Mouse (Mus musculus) skeletal muscle tissue, adult 2 months (tissue): Measurements from ENCODE around the gene Lyrm4.
A peak's percentile ranks its signal among the peaks of the same experiment; 100 is the strongest.

ENCODE experiments used
- DNase-seq: peaks from one replicate; pipeline ENCODE4 v3.0.0-alpha.2; 2012; ENCODE audit warnings: low read depth, low spot score

Gene Lyrm4

DNA sequence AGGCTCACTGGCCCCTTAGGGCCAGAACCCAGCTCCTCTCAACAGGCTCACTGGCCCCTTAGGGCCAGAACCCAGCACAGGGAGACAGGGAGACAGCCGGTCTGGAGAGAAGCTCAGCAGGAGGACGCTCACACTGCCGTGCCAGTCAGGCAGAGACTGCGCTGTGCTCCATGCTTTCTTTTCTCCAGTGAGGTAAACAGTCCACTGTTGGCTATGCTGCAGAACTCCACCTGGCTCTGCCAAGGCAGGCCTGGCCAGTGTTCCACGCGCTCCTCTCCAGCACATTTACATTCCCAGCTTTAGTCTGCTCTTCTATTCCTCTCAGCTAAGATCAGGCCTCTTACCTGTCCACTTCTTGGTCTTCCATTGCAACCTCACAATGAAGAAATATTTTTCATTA lies 11.7 kb downstream of the Lyrm4 start:
- DNase-seq: peak; percentile 10

DNA sequence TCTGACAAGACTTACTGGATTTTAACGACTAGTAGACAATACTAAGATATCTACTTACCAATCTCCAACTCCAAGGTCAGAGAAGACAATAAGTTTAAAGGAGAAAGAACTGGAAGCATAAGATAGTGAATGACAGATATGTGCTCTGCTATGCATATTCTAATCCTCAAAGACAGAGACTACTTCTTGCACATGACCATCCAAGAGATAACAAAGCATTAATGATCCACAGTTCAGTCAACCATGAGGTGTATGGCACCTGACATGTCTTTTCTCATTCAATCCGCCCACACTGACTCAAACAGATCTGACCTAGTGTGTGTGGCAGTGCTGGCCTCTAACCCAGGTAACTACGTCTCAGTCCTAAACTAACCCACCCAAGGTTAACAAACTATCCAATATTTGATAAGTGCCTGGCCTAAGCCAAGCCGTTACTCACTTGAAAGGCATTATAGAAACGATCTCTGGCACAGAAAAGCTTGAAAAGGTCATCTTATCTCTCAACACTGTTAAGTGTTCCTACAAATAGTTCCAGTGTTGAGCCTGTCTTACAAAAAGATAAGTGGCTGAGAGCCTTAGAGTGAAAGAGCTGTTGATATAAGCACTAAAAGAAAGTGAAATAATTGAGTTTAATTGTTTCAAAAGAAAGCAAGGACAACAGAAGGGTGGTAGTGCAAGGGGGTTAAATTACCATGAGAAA lies 20.5 kb downstream of the Lyrm4 start:
- no peak for DNase-seq

DNA sequence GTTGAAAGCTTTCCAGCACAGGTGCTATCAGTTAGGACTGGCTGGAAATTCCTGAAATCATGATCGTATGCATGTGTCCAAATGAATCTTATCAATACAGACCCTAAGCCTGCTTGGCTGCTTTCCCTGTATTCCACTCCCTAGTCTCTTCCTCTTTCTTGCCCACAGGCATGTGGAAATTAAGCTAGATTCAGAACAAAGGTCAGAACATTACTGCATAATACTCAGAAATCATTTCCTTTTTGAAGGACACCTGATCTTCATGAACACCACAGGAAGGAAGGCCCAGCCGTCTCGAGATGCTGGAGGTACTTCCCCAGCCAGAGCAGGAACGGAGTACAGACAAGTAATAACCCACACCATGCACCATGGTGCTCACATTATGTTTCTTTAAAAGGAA lies 29.2 kb downstream of the Lyrm4 start:
- DNase-seq: no peak

DNA sequence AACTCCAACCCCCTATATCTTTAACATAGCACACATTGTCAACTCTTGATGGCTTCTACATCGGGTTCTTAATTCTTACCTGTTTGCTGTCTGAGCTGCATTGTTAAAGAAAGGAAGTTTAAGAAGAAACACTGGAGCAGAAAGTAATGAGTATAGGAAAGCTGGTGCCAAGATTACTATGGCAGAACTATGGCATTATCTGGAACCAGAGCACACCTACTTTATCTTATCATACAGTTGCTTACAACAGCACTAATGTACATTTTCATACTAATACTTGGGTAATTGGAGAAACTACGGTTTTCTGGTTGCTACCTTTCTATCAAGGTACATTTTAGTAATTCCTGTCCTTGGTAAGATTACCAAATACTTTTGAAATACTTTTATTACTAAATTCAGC lies 29.9 kb downstream of the Lyrm4 start:
- DNase-seq: no peak

DNA sequence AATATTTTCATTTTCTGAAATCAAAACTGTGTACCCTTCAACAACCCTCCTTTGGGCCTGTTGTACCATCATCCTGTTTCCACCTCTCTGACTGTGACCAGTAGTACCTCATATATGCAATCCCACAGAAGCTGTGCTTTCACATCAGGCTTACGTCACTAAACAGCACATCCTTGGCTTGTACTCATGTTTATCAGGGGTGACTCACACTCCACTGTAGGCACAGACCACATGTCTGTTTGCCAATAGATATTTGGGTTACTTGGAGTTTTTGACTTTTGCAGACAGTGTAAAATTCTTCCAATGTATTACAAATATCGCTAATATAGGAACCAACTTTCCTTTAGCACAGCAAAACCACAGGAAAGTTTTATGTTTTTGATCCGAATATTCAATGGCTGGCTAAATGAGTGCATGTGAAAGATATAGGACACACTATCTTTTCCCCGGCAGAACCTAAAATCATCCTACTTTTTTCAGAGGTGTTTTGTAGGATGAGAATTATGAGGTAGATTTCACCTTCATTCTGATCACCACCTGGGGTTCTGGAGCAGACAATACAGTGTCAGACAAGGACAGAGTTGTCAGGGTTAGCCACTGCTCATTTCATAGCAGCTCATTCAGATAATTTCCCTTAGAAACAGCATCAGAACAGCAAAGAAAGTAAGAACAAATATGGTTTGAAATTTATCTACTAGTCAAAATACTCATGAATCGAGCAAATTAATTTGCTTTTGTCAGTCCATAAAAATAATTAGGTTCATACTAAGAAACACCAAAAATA lies 30.5 kb downstream of the Lyrm4 start:
- peak; percentile 18 for DNase-seq

DNA sequence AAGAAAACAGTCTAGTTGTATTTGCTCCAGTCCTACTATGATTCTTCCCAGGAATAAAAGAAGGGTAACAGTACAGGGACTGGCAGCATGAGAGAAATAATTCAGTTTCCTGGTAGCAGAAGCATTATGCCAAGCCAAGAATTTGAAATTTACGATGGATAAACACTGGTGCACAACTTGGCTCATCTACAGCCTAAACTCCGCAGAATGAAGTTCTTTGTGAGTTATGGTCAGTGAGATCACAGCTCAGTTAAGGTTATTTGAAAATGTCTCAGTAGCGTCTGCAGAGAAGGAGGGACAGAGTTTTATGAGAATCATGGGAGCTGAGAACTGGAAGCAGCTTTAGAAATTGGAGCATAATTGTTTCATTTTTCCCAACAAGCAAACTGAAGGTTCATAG lies 31.4 kb downstream of the Lyrm4 start:
- DNase-seq: peak; percentile 7

DNA sequence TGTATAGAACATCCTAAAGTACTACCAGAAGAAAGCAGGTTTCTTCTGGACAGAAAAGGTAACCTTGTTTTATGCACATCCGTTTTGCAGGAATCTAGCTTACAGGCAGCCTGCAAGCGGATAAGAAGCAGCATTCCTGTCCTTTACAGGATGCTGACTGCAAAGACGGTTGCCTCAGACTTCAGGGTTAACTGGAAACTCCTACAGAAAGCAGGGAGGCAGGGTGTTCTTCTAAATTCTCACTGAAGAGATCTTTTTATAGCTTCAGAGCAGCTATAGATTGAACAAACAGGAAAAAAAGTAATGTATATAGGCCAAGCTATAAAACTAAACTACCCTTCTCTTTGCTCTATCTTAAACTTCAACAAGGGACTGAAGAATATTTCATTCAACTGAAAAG lies 32.6 kb downstream of the Lyrm4 start:
- DNase-seq: no peak

DNA sequence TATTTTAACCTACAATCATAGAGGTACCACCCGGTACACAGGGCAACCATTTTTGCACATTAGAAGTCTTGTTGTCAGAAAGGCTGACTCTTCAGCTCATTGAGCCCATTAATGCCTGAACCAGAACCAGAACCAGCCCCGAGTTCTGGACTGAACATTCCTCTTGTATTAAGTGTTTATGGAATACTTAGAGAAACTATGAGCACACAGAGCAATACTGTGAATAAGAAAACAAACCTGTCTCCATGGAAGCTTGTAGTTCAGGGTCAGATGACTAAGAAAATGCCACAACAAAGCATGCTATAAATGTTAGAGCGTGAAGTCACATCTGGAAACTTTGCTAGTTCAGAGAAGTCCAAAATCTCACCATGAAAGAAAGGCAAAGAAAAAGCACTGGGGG lies 35.7 kb downstream of the Lyrm4 start:
- no peak for DNase-seq

DNA sequence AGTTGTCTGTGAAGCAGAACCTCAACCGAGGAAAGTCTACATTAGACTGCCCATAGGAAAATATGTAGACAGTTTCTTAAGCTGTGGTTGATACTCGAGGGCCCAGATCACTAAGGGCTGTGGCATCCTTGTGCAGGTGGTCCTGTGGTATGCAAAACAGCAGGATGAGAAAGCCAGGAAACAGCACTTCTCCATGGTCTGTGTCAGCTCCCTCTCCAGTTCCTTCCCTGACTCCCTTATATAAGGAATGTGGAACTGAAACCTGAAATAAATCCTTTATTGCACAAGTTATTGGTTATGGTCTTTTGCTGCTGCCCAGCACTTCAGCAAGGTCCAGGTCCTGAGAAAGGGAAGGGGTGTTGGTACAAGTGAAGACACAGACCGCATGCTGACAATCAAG lies 42.8 kb downstream of the Lyrm4 start:
- DNase-seq: no peak

DNA sequence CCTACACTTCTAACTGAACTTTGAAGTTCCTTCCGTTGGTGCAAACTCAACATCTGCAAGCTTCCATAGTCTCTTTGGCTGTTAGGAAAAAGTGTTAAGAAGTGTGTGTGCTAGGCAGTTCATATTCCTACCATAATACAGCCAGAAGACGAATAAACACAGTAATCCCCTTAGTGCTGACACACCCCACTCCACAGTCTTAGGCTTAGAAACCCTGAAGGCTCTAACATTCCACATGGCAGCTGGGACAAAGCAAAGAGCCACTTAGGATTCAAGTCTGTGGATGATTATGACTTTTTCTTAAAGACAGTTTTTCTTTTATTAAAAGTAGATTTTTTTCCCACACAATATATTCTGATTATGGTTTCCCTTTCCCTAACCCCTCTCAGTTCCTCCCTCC lies 50.6 kb downstream of the Lyrm4 start:
- no peak for DNase-seq

DNA sequence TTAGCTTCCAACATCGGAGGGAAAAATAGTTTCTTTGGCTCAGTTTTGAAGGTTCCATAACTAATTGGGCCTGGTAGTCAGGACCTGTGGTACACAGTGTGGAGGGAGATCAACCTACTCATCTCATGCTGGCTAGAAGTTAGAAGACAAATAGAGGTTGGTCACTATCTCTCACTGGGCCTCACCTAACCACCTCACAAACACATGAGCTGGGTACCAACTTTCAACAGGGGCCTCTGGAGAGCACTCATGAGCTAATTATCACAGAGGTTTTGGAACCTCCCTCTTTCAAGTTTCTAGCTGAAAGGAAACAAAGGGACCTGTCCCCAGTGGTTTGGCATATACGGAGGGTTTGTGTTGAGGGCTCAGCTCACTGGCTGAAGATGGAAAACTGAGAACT lies 59.8 kb downstream of the Lyrm4 start:
- DNase-seq: no peak

DNA sequence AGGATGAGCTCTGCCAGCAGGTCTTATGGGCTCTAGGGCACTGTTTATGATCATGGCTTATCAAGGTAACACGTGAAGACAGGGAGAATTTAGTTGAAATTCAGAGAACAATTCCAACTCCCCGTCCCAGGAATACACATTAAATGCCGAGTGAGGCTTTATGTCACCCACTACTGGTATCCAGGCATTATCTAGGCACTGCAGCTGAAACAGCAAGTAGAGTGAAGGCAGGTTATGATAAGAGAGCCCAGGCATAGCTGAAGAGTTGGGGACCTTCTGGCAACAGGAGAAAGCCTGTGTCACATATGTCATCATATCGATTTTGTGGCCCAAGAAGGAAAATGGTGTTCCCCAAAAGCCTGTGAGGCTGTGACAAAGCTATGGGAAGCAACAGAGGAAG lies 60.4 kb downstream of the Lyrm4 start:
- DNase-seq: no peak

DNA sequence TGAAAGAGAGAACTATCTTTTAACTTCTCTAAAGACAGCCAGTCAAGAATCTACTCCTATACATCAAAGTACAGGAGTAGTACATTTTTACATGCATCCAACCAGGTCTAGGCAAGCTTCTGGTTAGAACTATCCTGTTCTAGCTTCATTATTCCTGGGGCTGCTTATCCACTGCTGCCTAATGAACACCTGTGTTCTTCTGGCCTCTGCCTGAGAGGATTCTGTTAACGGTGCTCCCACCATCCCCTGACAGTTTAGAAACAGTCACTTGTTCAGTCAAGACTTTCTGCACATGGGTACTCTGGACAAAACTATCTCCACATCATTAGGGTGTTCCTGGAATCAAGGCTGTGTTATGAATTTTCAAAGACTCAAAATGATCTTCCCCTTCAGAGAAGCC lies 60.8 kb downstream of the Lyrm4 start:
- no peak for DNase-seq

DNA sequence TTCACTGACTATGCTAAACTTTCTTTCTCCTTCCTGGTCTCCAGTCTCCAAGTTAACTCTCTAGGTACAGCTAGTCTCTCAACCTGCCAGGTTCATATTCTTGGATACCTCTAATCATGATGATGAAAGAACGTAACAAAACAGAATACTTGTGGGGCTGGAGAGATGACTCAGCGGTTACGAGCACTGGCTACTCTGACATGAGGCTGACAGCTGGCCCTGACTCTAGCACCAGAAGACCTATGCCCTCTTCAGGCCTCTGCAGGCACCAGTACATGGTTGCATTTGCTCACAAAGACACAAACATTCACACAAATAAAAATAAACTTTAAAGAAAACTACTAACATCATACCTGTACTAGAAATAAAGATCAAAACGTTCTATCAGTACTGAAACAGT lies 81.8 kb downstream of the Lyrm4 start:
- DNase-seq: no peak

DNA sequence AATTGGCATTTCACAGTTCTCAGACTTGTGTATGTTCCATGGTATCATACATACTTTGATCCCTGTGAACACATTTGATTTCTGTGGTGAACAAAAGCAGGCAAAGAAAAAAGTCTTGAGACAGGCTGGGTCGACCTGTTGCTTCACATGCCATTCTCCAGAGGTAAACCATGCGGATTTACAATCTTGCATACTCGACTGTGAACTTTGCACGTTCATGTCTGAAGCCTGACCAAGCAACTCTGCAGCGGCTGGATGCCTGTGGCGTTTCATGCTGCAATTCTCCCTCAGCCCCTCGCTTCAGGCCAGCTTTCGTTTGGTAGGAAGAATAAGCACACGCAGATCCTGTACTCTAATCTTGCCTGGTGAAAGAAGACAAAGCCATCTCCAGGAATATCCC lies 85.4 kb downstream of the Lyrm4 start:
- no peak for DNase-seq

DNA sequence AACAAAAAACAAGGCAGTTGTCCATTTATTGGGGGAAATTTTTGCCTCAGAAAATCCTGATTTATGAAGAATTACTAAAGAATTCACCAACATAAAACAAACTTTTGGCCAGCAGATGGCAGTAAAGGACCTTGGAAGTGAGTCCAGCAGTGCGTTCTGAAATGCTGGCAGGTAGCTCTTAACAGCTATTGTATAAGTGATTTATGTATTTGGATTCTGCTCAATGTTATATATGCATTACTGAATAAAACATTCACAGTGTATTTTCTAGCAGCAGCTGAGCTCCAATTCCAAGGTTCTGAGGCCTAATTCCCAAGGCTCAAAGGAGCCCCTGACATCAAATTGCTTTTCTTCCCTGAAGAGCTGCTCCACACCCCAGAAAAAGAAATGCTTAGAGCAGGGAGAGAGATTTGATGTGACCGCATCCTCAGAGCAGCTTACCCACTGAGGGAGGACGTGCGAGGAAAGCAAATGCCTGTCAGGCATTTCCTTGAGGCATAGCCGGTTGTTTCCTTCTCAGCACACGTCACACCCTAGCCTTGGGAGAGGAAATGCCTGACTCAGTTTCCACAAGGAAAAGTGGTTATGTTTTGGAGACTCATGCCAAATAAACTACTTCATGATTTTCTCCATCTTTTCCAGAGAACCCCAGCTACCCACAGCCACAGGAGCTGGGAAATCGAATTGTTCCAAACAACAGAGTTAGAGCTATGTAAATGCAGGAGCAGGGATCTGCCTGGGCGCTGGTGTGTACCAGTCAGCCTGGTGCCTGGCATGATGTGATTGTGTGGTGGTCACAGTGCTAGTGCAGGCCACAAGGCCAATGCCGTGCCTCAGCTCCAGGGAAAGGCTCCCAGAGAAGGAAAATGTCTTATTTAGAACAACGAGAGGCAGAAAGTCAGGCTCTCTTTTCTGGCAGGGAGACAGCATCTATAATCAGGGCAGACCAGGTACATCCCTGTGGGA lies 97.7 kb downstream of the Lyrm4 start:
- peak; percentile 62 for DNase-seq

DNA sequence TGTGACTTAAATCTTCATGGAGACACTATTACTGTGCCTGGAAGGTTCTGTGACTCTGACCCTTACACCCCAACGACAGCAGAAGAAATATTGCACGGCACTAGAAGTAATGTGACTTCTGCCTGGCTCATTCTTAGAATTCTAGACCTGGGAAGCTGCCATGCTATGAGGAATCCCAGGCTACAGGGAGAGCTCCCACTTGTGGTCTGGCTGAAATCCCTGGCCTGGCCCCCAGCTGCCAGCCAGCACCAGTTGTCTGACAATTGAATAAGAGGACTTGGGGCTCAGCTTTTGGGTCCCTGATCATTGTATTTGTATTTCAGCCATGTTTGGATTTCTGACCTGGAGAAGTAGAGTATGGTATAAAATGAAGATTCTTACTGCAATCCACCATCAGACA lies 99.3 kb downstream of the Lyrm4 start:
- DNase-seq: no peak

DNA sequence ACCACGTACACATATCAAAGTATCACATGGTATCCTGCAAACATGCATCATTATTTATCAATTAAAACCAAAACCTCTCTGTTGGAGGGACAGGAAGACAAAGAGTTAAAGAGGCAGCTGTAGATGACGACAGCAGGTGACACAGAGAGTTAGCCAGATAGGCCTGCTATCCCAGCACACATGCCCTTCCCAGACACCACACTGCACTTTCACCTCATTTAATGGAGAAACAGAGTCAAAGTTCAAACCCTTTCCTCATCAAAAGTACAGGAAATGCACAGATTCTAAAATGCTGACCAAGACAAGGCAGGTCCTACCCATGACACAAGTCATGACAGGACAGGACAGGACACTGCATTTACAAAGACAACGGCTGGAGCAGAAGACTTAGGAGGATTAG lies 101.7 kb downstream of the Lyrm4 start:
- DNase-seq: no peak

DNA sequence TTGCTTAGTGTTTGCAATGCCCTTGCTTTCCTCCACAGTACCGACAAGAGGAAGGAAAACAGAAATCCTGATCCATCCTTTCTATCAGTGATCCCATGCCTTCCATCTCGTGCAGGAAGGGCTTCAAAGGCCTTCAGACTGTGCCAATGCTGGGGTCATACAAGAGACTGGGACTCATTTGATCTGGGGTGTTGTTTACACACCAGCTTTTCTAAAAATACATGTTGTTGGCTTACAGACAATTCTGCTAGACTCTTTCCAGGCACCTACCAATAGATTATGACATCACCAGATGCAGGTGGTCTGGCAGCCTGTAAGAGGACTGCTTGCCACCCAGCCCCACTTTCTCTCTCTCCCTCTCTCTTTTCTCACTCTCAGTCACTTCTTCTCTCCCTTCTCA lies 107.3 kb downstream of the Lyrm4 start:
- peak; percentile 65 for DNase-seq

DNA sequence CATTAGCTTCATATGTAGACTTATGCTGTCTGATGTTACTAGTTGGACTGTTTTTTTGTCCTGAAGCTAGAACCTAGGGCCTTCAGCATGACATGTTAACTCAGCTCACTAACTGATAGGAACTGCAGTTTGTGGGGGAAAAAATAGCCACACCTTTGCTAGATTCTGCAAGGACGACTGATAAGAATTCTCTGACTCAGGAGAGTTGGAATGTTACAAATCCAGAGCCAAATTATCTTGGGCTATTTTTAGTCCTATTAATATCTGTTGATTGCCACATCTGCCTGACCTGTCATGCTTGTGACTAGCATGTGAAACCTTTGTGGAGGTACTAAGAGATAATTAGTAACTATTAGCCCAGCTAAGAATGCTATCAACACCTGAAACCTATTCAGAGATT lies 116.5 kb downstream of the Lyrm4 start:
- no peak for DNase-seq

DNA sequence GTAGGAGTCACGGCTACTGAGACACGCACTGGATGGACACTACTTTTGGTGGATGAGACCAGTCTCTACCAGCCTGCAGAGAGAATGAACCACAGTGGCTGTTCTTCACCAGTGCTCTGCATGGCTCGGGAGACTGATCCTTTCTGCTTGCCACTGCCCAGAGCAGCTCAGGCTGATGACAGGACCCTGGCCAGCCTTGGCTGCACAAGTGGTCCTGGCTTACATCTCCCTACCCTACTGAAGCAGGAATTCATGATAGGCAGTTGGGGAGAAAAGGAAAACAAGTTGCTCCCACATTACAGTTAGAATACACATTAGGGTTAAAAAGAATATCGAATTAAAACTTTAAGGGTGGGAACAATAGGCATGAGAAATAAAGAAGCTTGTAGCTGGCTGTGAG lies 119.7 kb downstream of the Lyrm4 start:
- DNase-seq: no peak

DNA sequence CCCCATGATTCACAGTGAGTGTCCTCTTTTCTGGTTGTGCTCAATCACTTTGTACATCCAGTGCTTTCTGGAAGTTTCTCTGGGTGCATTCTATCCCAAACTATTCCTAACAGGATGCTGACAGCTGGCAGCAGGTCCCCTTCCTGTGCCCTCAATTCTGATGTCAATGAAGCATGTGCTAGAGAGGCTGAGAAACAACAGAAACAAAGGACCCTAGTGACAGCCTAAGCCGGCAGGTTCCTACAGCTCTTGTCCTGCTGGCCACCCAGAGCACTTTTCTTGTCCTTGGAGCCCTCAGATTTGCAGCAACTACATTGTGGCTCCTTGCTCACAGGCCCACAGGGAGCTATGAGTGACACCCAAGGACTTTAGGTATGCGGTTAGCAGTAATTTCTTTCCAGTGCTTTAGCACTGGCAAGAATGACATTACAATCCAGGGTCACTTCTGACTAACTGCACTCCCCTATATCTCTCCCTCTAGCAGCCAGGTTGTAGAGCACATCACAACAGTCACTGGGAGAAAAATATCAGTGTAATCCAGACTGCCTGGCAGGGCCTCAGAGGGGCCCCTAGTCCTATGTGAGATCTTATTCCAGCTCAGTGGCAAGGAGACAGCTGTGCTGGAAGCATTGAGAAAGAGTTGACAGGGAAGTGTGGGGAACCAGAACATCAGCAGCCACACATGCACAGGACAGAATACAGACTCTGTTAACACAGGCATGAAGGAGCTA lies 121.5 kb downstream of the Lyrm4 start:
- no peak for DNase-seq
